Mouse (Mus musculus) inflammation-experienced regulatory T-cells, adult 6 months (primary cell): ENCODE results near the gene Lnpep. TPM values are rescaled to one million over a fixed set of nuclear protein-coding genes. Genes with fewer than 3 reads are reported as not detected.
A peak's percentile ranks its signal among the peaks of the same experiment; 100 is the strongest.
"Not testable (repeated sequence)": the region's sequence is repeated elsewhere in the genome, so short reads cannot be mapped to it uniquely, and the experiment has no call there.

ENCODE experiments used
- ATAC-seq: one replicate; pipeline ENCODE4 v1.8.0; 2017
- polyA plus RNA-seq, 3 experiments: library from polyadenylated mRNA; unstranded; fragments of 100-300 nt; shearing (Covaris generic); gene quantifications; one replicate each; pipeline ENCODE4 v1.2.1; 2017

Gene Lnpep
- 10 to 100 TPM; 33.9 to 38.6 (median 36.0) TPM for polyA plus RNA-seq

GRCm38 (mm10) chr17:17624957-17625586 is at the start of gene Lnpep:
Gene Lnpep, minus strand, starts transcription at chr17:17625050.
- peak; percentile 71 for ATAC-seq

GRCm38 (mm10) chr17:17655829-17656176 is 31.0 kb upstream of the Lnpep start:
- ATAC-seq: no peak

- peak; percentile 25 for ATAC-seq
Observed at GRCm38 (mm10) chr17:17654997-17655828, 30.4 kb upstream of the Lnpep start.

GRCm38 (mm10) chr17:17652570-17652969 is 27.7 kb upstream of the Lnpep start:
- ATAC-seq: no peak

- ATAC-seq: peak; percentile 97
Observed at GRCm38 (mm10) chr17:17645738-17646137, 20.9 kb upstream of the Lnpep start.

- ATAC-seq: peak; percentile 69
Observed at GRCm38 (mm10) chr17:17637387-17637786, 12.5 kb upstream of the Lnpep start.

GRCm38 (mm10) chr17:17636147-17636546 is 11.3 kb upstream of the Lnpep start:
- ATAC-seq: peak; percentile 68

- no peak for ATAC-seq
Observed at GRCm38 (mm10) chr17:17634033-17634432, 9.2 kb upstream of the Lnpep start.

- ATAC-seq: no peak
Observed at GRCm38 (mm10) chr17:17631985-17632384, 7.1 kb upstream of the Lnpep start.

GRCm38 (mm10) chr17:17628237-17628879 is 3.5 kb upstream of the Lnpep start:
- ATAC-seq: not testable (repeated sequence)

- no peak for ATAC-seq
Observed at GRCm38 (mm10) chr17:17627558-17627957, 2.7 kb upstream of the Lnpep start.

GRCm38 (mm10) chr17:17625887-17626679 is 1.2 kb upstream of the Lnpep start:
- no peak for ATAC-seq

- ATAC-seq: peak; percentile 72
Observed at GRCm38 (mm10) chr17:17624421-17624956, 361 bp downstream of the Lnpep start.

GRCm38 (mm10) chr17:17623890-17624420 is 895 bp downstream of the Lnpep start:
- no peak for ATAC-seq

- ATAC-seq: no peak
Observed at GRCm38 (mm10) chr17:17623221-17623889, 1.5 kb downstream of the Lnpep start.

- no peak for ATAC-seq
Observed at GRCm38 (mm10) chr17:17622576-17622975, 2.3 kb downstream of the Lnpep start.

GRCm38 (mm10) chr17:17621586-17621985 is 3.3 kb downstream of the Lnpep start:
- no peak for ATAC-seq

- no peak for ATAC-seq
Observed at GRCm38 (mm10) chr17:17618463-17618862, 6.4 kb downstream of the Lnpep start.

GRCm38 (mm10) chr17:17617440-17618204 is 7.2 kb downstream of the Lnpep start:
- ATAC-seq: peak; percentile 67

- ATAC-seq: no peak
Observed at GRCm38 (mm10) chr17:17612336-17612735, 12.5 kb downstream of the Lnpep start.

- ATAC-seq: no peak
Observed at GRCm38 (mm10) chr17:17609523-17609922, 15.3 kb downstream of the Lnpep start.
